Mouse (Mus musculus) adrenal gland, adult (tissue): ENCODE data around the gene Cab39l.

ENCODE experiments used
- DNase-seq, 2 experiments: peaks; one replicate each; pipeline ENCODE4 v3.0.0; 2022 to 2023; ENCODE audit warnings: low spot score in 1 of 2; ENCODE audit not compliant: inconsistent age in 2 of 2

The Cab39l gene

GRCm38 (mm10) chr14:59504831-59505230, 64.1 kb downstream of the Cab39l start:
- DNase-seq, result no peak

GRCm38 (mm10) chr14:59506139-59506538, 65.4 kb downstream of the Cab39l start:
- no peak for DNase-seq

GRCm38 (mm10) chr14:59513922-59514444, 73.2 kb downstream of the Cab39l start:
- DNase-seq, result no peak

GRCm38 (mm10) chr14:59525843-59526242, 85.1 kb downstream of the Cab39l start:
- DNase-seq, result no peak

GRCm38 (mm10) chr14:59530801-59531200, 90.0 kb downstream of the Cab39l start:
- no peak for DNase-seq

GRCm38 (mm10) chr14:59532986-59533385, 92.2 kb downstream of the Cab39l start:
- DNase-seq, result no peak

- DNase-seq, result no peak
These were observed 93.1 kb downstream of the Cab39l start for GRCm38 (mm10) chr14:59533908-59534307.

- DNase-seq, result no peak
These were observed 97.2 kb downstream of the Cab39l start for GRCm38 (mm10) chr14:59537829-59538432.

- DNase-seq, result no peak
These were observed 99.5 kb downstream of the Cab39l start for GRCm38 (mm10) chr14:59540230-59540629.

- peak; percentile 48 to 68 for DNase-seq
These were observed 100.0 kb downstream of the Cab39l start for GRCm38 (mm10) chr14:59540761-59541160.

- no peak for DNase-seq
These were observed 102.5 kb downstream of the Cab39l start for GRCm38 (mm10) chr14:59543158-59543826.

- DNase-seq, result peak in 1 of 2 experiments; percentile 30
These were observed 103.2 kb downstream of the Cab39l start for GRCm38 (mm10) chr14:59543956-59544355.

GRCm38 (mm10) chr14:59546162-59546880, 105.5 kb downstream of the Cab39l start:
- no peak for DNase-seq

GRCm38 (mm10) chr14:59547530-59547929, 106.8 kb downstream of the Cab39l start:
- DNase-seq, result no peak

- peak in 1 of 2 experiments; percentile 41 for DNase-seq
These were observed 107.8 kb downstream of the Cab39l start for GRCm38 (mm10) chr14:59548532-59548931.

- peak; percentile 77 to 90 for DNase-seq
These were observed 108.3 kb downstream of the Cab39l start for GRCm38 (mm10) chr14:59549106-59549505.

GRCm38 (mm10) chr14:59550841-59551240, 110.1 kb downstream of the Cab39l start:
- DNase-seq, result peak; percentile 41 to 69

GRCm38 (mm10) chr14:59551956-59552355, 111.2 kb downstream of the Cab39l start:
- DNase-seq, result no peak

- no peak for DNase-seq
These were observed 113.3 kb downstream of the Cab39l start for GRCm38 (mm10) chr14:59554025-59554424.

GRCm38 (mm10) chr14:59555018-59555417, 114.2 kb downstream of the Cab39l start:
- no peak for DNase-seq

GRCm38 (mm10) chr14:59555928-59556531, 115.3 kb downstream of the Cab39l start:
- DNase-seq, result peak; percentile 64 to 94
